Mouse (Mus musculus): ENCODE results near the gene Ap2b1. TPM values are rescaled to one million over a fixed set of nuclear protein-coding genes. Genes with fewer than 3 reads are reported as not detected.
A peak's percentile ranks its signal among the peaks of the same experiment; 100 is the strongest.
"Not testable (repeated sequence)": the region's sequence is repeated elsewhere in the genome, so short reads cannot be mapped to it uniquely, and the experiment has no call there.

Ap2b1 gene
- polyA plus RNA-seq (2015; fragmentation: Nextera tagmentation; extraction: Ambion mirVana): 109 and 116 TPM in 2 replicates

DNA sequence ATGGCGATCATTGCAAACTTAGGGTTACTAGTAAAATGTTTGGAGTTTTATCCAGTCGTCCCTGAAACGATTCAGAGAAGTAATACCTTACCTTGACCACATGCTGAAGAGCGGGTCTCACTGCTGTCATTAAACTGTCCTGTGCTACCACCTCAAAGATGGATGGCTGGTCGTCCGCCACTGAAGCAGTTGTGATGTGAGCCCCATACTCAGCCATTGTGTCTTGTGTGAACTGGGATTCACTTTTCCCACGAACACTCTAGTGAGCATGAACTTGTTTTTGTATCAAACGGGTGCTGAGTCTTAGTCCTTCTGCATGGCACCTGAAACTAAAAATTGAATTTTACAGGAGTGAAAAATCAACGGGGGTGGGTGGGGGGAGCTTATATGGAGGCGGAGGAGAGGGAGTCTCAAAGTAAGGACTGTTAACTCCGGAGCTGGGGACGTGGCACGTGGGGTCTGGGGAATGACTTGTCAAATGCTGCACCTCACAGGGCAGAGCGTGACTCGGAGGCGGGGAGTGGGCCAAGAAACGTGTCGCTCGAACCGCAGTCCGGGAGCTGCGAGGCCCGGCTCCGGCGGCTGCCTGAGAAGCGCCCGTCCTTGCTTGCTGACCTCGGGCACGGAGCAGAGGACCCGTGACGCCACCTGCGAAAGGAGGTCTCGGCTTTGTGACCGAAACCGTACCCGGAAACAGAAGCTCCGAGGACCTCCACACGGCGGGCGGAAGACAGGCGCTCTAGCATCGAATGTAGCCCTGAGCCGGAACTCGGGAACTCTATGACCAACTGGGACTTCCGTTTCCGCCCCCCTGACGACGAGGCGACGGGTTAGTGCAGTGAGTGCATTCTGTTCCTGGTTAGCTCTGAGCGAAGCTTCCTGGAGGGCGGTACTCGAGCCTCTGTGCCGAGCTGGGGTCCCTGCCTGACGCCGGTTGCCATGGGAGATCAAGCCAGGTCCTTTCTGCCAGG, at the start of gene Ap2b1:
Ap2b1 (plus strand) TSS at position 800 of the 971 bp plus-strand sequence.
- WGBS: 2% methylated on average over 56 of the region's 56 CpGs
- Histone ChIP-seq H3K4me2 (replicated peaks) (peak within 1 kb of the TSS; percentile 88), H3K4me1 (replicated peaks) (peaks cover 45% of the 10 kb centered on the region), H3K4me3 (replicated peaks) (peak within 1 kb of the TSS; percentile 75), H3K36me3 (peaks cover 14% of the 10 kb centered on the region), H3K27me3 (no peaks in the 10 kb centered on the region), H3K9me3 (no peaks in the 10 kb centered on the region), H3K27ac (peak within 1 kb of the TSS; percentile 88), H3K9ac (replicated peaks) (peak within 1 kb of the TSS; percentile 82)
- ATAC-seq: peak; percentile 92

DNA sequence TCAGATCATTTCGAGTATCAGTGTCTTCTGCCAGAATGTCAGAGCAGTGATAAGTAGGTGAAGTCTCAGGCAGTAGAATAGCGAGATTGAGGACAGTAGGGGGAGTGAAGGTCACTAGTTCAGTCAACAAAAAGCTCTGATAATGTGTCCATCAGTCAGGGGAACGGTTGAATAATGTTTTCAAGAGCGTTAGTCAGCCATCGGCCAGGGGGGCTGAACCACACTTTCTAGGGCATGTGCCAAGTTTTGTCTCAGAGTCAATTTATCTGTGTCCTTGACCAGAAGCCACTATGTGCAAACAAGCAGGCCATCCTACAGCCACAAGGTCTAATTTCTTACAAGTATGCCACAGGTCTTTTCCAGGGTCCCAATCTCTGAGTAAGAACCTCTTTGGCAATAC, 41.6 kb upstream of the Ap2b1 start:
- 75% methylated on average over 5 of the region's 5 CpGs for WGBS
- not testable (repeated sequence) for H3K36me3 ChIP-seq; H3K9ac ChIP-seq (replicated peaks); H3K4me2 ChIP-seq (replicated peaks); H3K27ac ChIP-seq; H3K4me1 ChIP-seq (replicated peaks); ATAC-seq; H3K27me3 ChIP-seq; H3K4me3 ChIP-seq (replicated peaks); H3K9me3 ChIP-seq

DNA sequence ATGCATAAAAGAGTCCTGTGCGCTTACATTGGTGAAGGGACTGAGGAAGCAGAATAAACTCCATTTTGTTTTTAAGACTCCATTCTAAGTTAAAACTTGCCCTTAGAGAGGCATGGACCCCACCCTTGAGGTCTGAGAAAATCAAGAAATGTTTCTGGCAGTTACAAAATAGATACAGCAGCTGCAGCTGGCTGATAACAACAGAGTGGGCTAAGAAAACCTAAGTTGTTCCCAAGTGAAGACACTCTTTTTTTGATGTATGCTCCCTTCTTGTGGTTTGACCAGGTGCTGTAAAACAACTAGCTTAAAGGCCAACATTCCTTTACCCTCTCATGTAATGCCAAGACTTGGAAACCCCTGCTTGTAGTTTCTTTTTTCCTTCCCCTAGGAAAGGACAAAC, 36.2 kb upstream of the Ap2b1 start:
- no peak overlapping the region for H3K27ac ChIP-seq
- no peaks in the 10 kb centered on the region for H3K4me1 ChIP-seq (replicated peaks)
- no peaks in the 10 kb centered on the region for H3K27me3 ChIP-seq
- no peaks in the 10 kb centered on the region for H3K9me3 ChIP-seq
- no peak overlapping the region for H3K9ac ChIP-seq (replicated peaks)
- H3K36me3 ChIP-seq: no peaks in the 10 kb centered on the region
- WGBS: 91% methylated on average over 1 of the region's 1 CpGs
- ATAC-seq: no peak
- H3K4me2 ChIP-seq (replicated peaks): no peak overlapping the region
- H3K4me3 ChIP-seq (replicated peaks): no peak overlapping the region

DNA sequence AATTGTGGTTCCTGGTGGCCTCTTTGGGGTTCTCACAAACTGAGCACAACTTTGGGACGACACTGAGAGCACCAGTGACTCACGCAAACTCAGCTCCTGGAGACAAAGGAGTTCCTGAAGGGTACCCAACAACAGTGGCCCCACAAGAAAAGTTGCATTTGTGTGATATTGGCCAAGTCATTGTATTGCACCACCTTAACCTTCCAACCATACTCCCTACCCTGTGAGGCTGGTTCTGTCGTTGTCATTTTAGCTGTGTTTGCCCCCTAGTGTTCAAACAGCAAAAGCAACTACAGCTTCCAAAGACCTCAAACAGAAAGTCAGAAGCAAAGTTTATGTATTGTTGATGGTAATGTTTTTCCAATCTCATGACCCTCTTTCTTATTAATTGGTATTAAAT, 35.7 kb upstream of the Ap2b1 start:
- Histone ChIP-seq H3K27ac (no peak overlapping the region), H3K4me2 (replicated peaks) (no peak overlapping the region), H3K27me3 (no peaks in the 10 kb centered on the region), H3K36me3 (no peaks in the 10 kb centered on the region), H3K9me3 (no peaks in the 10 kb centered on the region), H3K4me3 (replicated peaks) (no peak overlapping the region), H3K4me1 (replicated peaks) (no peaks in the 10 kb centered on the region), H3K9ac (replicated peaks) (no peak overlapping the region)
- ATAC-seq: no peak
- 62% methylated on average over 3 of the region's 3 CpGs for WGBS

DNA sequence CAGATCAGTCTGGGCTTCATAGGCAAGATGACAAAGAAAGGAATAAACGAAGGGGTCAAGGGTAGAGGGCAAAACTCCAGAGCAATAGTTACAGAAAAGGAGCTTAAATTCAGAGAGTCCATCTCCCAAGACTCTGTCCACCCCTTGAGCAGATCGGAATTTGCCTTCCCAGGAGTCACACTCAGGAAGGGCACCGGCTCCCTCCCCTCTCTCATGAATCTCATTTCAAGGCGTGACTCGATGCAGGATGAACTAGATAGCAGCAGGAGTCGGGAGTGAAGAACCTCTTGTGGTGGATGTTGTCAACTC, 28.0 kb upstream of the Ap2b1 start:
- H3K27me3 ChIP-seq: no peaks in the 10 kb centered on the region
- H3K36me3 ChIP-seq: no peaks in the 10 kb centered on the region
- H3K4me1 ChIP-seq (replicated peaks): 0 out of 2 replicates have a peak, but pooled peaks cover 6% of the 10 kb centered on the region
- 0% methylated on average over 6 of the region's 6 CpGs for WGBS
- ATAC-seq: peak; percentile 70; the same call in 1 of the 2 replicates
- H3K4me3 ChIP-seq (replicated peaks): peak overlapping the region; percentile 53
- H3K4me2 ChIP-seq (replicated peaks): peak overlapping the region; percentile 64
- H3K9me3 ChIP-seq: no peaks in the 10 kb centered on the region
- peak overlapping the region; percentile 69 for H3K9ac ChIP-seq (replicated peaks)
- peak overlapping the region; percentile 81 for H3K27ac ChIP-seq

DNA sequence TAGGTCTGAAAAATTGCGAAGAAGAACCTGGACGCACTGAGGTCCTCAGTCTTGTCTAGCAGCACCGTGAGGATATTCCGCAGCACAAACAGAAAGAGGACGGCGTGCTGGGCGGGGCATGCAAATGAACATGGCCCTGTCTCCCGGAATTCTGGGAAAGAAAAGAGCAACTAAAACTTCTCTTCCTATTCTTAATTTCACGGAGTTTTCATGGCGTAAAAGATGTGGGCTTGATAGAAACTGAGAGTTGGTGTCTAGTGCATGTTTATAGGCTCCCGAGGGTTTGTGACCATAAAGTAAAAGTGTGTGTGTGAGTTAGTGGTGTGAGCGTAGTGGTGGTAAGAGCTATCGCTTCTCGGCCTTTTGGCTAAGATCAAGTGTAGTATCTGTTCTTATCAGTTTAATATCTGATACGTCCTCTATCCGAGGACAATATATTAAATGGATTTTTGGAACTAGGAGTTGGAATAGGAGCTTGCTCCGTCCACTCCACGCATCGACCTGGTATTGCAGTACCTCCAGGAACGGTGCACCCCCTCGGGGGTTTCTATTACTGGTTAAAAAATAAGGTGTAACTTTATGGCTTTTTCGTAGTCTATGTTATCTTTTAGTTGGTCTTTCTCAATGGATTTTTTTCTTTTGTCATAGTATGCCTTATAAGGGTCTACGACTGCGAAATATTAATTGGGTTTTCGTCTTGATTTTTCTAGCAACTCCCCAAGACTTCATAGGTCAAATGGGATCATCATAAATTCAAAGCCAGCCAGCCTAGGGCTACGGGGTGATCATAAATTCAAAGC, 27.5 kb upstream of the Ap2b1 start:
- no peaks in the 10 kb centered on the region for H3K36me3 ChIP-seq
- H3K4me3 ChIP-seq (replicated peaks): peak overlapping the region; percentile 53
- H3K27ac ChIP-seq: peak overlapping the region; percentile 81
- H3K9me3 ChIP-seq: no peaks in the 10 kb centered on the region
- 0% methylated on average over 26 of the region's 26 CpGs for WGBS
- H3K4me2 ChIP-seq (replicated peaks): peak overlapping the region; percentile 64
- no peaks in the 10 kb centered on the region for H3K27me3 ChIP-seq
- 0 out of 2 replicates have a peak, but pooled peaks cover 6% of the 10 kb centered on the region for H3K4me1 ChIP-seq (replicated peaks)
- ATAC-seq: peak; percentile 90
- peak overlapping the region; percentile 69 for H3K9ac ChIP-seq (replicated peaks)

DNA sequence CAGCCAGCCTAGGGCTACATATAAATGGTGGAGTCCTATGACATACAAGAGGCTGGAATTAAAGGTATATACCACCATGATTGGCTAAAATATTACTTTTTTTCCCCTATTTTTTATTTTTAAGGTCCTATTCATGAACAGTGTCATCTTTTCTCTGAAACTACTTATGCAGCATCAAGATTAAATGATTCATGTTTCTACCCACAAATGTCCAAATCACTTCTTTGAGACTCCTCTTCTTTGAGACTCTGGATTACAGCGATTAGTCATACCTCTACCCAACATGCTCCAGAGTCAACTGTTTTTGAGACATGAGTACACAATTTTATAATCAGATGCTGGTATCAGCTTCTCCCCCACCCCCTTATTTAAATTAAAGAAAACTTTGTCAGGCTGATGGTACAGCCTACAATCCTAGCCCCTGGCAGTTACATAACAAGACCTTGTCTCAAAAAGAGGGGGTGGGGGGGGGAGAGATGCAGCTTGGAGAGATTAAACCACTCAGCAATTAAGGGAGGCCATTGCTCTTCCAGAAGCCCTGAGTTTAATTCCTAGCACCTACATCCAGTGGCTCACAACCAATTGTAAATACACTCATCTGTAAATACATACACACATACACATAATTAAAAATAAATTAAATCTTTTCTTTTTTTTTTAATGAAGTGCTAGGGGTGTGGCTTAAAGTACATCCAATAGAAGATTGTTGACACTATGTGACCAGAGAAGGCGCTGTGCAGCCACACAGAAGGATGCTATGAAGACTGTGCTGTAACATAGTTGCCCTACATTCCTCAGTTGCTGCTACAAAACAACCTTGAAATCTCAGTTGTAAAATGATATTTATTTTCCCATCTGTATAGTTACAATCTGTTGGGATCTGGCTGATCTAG, 26.6 kb upstream of the Ap2b1 start:
- H3K9ac ChIP-seq (replicated peaks): no peak overlapping the region
- H3K9me3 ChIP-seq: no peaks in the 10 kb centered on the region
- peak overlapping the region; percentile 81 for H3K27ac ChIP-seq
- WGBS: 22% methylated on average over 2 of the region's 2 CpGs
- H3K36me3 ChIP-seq: no peaks in the 10 kb centered on the region
- 0 out of 2 replicates have a peak overlapping the region, but pooled peaks have one; percentile 53 for H3K4me3 ChIP-seq (replicated peaks)
- 0 out of 2 replicates have a peak, but pooled peaks have one; percentile 5 for ATAC-seq
- 0 out of 2 replicates have a peak, but pooled peaks cover 6% of the 10 kb centered on the region for H3K4me1 ChIP-seq (replicated peaks)
- no peaks in the 10 kb centered on the region for H3K27me3 ChIP-seq
- peak overlapping the region; percentile 64; the same call in 1 of the 2 replicates for H3K4me2 ChIP-seq (replicated peaks)

DNA sequence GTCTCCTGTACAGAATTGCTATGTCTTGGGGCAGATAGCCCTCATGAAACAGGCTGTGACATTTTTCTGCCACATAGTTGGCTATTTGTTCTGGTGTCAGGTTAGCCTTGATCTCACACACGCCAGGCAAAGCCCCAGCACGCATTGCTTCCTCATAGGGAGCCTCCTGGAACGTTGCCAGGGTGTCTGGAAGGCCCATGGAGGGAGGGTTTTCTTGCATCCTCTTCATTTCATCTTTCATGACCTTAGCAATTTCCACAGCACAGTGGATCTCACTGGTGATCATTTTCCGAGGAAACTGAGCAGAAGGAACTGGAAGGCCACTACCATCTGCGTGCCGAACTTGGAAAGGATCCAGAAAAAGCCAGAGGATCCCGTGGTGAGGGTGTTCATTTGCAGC, 22.6 kb upstream of the Ap2b1 start:
- Histone ChIP-seq H3K9ac (replicated peaks) (no peak overlapping the region), H3K27ac (no peak overlapping the region), H3K4me3 (replicated peaks) (no peak overlapping the region), H3K4me2 (replicated peaks) (no peak overlapping the region), H3K9me3 (no peaks in the 10 kb centered on the region), H3K4me1 (replicated peaks) (no peaks in the 10 kb centered on the region), H3K27me3 (no peaks in the 10 kb centered on the region), H3K36me3 (no peaks in the 10 kb centered on the region)
- WGBS: 75% methylated on average over 7 of the region's 7 CpGs
- ATAC-seq: no peak

DNA sequence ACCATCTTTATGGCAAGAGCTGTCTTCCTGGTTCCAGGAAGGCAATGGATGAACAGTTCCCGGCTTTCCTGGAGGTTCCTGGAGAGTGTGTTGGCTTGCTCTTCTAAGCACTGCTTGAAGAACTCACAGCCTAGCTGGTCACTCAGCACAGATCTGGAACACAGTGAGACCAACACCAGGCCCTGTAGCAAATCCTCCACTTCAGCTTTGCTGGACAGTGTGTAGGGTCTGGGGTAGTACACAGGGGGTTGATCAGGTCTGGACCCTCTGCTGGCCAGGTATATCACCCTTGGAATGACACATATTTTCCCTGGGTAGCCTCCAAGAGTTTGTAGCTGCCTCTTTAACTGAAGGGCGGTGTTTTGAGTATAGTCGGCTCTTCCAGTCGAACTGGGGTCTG, 19.8 kb upstream of the Ap2b1 start:
- H3K4me1 ChIP-seq (replicated peaks): no peaks in the 10 kb centered on the region
- WGBS: 89% methylated on average over 4 of the region's 4 CpGs

DNA sequence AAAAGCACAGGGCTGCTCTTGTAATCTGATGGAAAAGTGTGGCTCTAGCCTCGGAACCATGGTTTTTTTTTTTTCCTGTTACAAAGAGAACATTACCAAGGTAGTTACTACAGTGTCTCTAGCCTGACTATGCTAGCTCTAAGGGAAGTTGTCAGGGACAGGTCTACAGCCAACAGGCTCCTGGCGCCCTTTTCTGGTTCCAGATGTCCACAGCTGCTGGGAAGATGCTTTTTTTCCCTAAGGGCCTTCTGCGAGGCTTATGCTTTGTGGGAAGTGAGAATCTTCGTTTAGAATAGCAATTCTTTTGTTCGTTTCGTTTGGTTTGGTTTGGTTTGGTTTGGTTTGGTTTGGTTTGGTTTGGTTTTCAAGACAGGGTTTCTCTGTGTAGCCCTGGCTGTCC, 19.1 kb upstream of the Ap2b1 start:
- WGBS: 87% methylated on average over 6 of the region's 6 CpGs
- no peak for ATAC-seq
- no peaks in the 10 kb centered on the region for H3K4me1 ChIP-seq (replicated peaks)
- H3K27me3 ChIP-seq: no peaks in the 10 kb centered on the region
- H3K4me3 ChIP-seq (replicated peaks): no peak overlapping the region
- H3K9me3 ChIP-seq: no peaks in the 10 kb centered on the region
- no peak overlapping the region for H3K9ac ChIP-seq (replicated peaks)
- no peaks in the 10 kb centered on the region for H3K36me3 ChIP-seq
- H3K27ac ChIP-seq: no peak overlapping the region
- H3K4me2 ChIP-seq (replicated peaks): no peak overlapping the region

More for the DNA sequence above, 19.8 kb upstream of the Ap2b1 start:
- H3K36me3 ChIP-seq: no peaks in the 10 kb centered on the region
- H3K4me2 ChIP-seq (replicated peaks): no peak overlapping the region
- no peak overlapping the region for H3K9ac ChIP-seq (replicated peaks)
- ATAC-seq: no peak
- no peak overlapping the region for H3K4me3 ChIP-seq (replicated peaks)
- no peak overlapping the region for H3K27ac ChIP-seq
- H3K27me3 ChIP-seq: no peaks in the 10 kb centered on the region
- H3K9me3 ChIP-seq: no peaks in the 10 kb centered on the region

DNA sequence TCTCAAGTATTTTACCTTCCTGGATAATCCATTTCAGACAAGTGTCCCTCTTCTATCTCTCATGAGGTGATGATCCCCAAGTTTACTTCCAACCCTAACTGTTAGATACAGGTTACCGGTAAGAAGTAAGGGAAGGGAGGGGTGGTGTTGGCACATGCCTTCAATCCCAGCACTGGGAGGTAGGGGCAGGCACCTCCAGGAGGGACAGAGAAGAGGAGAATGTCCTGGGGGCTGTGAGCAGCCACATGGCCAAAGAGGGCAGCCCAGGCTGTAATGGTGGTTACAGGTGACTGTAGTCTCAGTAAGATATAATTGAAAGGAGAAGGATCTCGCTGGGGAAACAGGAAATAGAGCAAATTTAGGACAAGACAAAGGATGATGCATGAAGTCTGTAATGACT, 16.7 kb upstream of the Ap2b1 start:
- 81% methylated on average over 2 of the region's 2 CpGs for WGBS
- Histone ChIP-seq H3K27ac (no peak overlapping the region), H3K4me2 (replicated peaks) (no peak overlapping the region), H3K36me3 (no peaks in the 10 kb centered on the region), H3K4me3 (replicated peaks) (no peak overlapping the region), H3K9me3 (no peaks in the 10 kb centered on the region), H3K27me3 (no peaks in the 10 kb centered on the region), H3K9ac (replicated peaks) (no peak overlapping the region), H3K4me1 (replicated peaks) (no peaks in the 10 kb centered on the region)
- ATAC-seq: no peak
